Mouse (Mus musculus) small intestine, adult 2 months (tissue): ENCODE data around the gene Pcsk6.
"Not testable (repeated sequence)": the region's sequence is repeated elsewhere in the genome, so short reads cannot be mapped to it uniquely, and the experiment has no call there.

Experiments
- CTCF ChIP-seq: fragments of 200-500 bp; IDR thresholded peaks from 2 replicates; pipeline ENCODE4 v1.5.1; 2012; ENCODE audit warnings: low read depth, mild to moderate bottlenecking, control low read depth, inconsistent platforms, low read length, moderate library complexity, mixed read lengths; ENCODE audit not compliant: insufficient replicate concordance, insufficient read length; ENCODE audit errors: extremely low read depth
- POLR2A ChIP-seq: fragments of 200-500 bp; IDR thresholded peaks from 2 replicates; pipeline ENCODE4 v1.6.1; 2012; ENCODE audit warnings: low read depth, mild to moderate bottlenecking, control low read depth, inconsistent platforms, low read length, moderate library complexity

DNA sequence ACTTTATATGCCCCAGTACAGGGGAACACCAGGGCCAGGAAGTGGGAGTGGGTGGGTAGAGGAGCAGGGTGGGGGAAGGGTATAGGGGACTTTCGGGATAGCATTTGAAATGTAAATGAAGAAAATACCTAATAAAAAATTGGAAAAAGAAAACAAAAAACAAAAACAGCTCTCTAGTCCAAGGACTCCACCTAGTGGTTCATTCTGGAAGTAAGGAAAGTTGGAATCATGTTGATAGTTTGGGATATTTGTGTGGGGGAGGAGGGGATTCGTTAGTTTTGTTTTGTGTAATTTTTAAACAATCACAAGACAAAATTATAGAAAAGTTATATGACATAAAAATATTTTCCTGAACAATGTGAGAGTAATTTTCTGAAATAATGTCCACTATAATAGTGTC lies 193.8 kb downstream of the Pcsk6 start:
- TF ChIP-seq POLR2A, CTCF: not testable (repeated sequence)
